Mouse (Mus musculus) layer of hippocampus, adult 11-12 months (tissue): ENCODE results near the gene Fam110a.

Source experiments
- DNase-seq: peaks from one replicate; pipeline ENCODE4 v3.0.0; 2022; ENCODE audit warnings: low spot score

The Fam110a gene

GRCm38 (mm10) chr2:151979470-151980354, at the start of gene Fam110a:
Gene Fam110a, minus strand, starts transcription at chr2:151980219.
- peak; percentile 92 for DNase-seq

DNA sequence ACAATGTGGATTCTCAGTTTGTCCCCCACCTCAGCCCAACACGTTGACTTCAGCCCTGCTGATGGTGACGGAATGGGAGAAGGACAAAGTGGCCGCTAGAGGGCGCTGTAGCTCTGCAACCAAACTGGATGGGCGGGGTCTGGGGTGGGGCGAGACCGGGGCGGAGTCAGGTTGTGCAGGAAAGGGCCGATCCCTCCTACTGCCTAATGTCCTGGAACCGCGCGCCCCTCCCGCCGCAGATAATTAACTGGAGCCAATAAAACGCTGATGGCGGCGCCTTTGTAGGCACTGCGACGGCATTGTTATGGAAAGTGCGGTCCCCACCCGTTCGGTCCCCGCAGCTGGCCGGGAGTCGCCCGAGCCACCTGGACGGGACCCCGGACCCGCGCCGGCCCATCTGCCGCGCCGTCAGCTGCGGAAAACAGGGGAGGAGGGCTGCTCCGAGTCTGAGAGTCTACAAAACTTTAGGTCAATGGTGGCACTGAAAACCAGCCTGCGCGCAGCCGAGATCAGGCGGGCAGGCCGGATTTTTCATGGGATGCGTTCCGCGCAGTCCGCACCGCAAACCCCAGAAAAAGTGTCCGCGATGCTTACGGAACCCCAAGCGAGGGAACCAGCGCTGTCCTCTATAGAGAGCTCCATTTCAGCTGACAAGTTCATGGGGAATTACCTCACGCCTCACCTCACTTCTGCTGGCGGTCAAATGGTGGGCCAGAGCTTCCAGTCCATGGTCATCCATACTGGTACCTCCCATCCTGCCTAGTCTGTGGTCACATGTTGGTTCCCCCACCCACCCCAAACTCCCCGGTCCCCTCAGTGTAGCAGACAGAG, 49.4 kb upstream of the Fam110a start:
- DNase-seq: peak; percentile 87

DNA sequence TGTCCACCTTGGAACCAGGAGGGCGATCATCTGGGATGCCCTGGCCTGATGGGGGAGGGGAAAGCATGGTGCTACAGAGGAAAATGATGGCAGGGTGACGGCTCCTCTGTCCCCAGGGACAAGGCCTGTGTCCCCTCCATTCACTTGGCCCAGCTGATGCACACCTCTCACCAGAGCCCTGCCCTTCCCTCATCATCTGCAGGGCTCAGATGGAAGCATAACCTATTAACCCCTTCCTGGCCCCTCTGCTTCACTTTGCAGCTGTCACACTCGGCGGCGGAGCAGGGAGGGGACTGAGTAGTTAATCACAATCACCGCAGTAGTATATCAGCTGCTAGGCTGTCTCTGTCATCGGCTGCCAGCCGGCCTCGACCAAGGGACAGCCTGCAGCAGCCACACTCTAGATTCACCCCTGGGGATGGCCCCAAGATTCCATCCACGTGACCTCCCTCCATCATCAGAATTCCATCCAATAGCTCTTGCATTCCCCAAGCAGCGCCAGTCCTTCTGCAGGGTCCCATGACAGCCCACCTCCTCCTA, 44.9 kb upstream of the Fam110a start:
- DNase-seq: no peak

DNA sequence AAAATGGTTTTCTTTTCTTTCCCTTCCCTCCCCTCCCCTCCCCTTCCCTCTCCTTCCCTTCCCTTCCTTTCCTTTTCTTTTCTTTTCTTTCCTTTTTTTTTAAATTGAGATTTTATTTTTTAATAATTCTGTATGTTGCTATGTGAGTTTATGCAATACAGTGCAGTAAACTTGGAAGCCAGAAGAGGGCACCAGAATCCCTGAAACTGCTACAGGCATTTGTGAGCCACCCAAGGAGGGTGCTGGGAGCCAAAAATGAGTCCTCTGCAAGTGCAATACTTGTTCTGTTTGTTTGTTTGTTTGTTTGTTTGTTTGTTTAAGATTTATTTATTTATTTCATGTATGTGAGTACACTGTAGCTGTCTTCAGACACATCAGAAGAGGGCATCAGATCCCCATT, 42.0 kb upstream of the Fam110a start:
- DNase-seq: no peak

DNA sequence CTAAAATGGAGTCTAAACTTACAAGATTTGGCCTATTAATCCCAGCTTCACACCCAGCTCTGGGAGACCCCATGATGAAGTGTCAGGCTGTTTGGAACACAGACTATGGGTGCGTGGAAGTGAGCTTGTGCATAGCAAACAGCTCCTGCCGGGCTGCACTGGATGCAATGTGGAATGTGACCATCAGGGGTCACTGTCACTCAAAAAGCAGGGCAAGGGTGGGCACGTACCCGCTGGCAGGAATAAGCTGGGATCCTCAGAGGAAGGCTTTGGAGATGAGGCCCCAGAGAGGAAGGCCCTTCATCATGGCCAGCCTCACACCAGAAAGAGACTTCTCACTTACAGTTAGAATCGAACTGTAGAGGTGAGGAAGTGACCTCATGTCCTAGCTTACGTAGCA, 40.2 kb upstream of the Fam110a start:
- DNase-seq: peak; percentile 47

GRCm38 (mm10) chr2:152016666-152017065, 36.6 kb upstream of the Fam110a start:
- no peak for DNase-seq

DNA sequence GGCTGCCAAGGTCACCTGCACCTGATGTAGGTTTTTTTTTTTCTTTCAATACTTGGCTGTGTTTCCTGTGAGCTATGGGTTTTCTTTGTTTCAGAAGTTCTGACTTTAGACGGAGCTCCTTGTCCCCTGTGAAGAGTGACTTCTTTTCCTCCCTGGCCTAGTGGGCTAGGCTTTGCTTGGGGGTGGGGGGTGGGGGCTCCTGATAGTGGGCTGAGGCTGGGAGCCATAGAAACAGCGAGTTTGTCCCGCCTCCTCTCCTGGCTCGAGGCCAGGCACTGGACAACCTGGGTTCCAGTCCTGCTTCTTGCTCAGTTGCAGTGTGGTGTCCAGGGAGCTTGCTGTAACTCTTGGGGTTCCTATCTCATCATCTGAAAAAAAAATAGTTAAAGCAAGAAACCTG, 36.0 kb upstream of the Fam110a start:
- DNase-seq: no peak

- no peak for DNase-seq
These were observed 32.7 kb upstream of the Fam110a start for GRCm38 (mm10) chr2:152012701-152013100.

GRCm38 (mm10) chr2:152012222-152012621, 32.2 kb upstream of the Fam110a start:
- DNase-seq: no peak

GRCm38 (mm10) chr2:152011724-152012123, 31.7 kb upstream of the Fam110a start:
- no peak for DNase-seq

- DNase-seq: no peak
These were observed 30.6 kb upstream of the Fam110a start for GRCm38 (mm10) chr2:152010661-152011060.

DNA sequence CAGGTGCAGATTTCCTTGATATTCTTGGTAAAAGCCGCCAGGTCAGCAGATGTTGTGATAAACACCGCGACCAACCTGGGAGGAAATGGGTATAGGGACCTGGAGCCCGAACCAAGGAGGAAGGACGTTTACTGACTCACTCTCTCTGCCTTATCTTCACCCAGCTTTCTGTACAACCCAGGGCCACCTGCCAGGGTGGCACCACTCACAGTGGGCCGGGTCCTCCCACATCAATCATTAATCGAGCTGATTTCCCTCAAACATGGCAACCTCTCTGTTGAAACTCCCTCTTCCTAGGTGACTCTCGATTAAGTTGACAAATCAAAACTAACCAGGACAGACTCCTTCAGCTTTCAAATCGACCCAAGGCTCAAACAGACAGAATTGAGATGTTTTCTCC, 30.2 kb upstream of the Fam110a start:
- no peak for DNase-seq

DNA sequence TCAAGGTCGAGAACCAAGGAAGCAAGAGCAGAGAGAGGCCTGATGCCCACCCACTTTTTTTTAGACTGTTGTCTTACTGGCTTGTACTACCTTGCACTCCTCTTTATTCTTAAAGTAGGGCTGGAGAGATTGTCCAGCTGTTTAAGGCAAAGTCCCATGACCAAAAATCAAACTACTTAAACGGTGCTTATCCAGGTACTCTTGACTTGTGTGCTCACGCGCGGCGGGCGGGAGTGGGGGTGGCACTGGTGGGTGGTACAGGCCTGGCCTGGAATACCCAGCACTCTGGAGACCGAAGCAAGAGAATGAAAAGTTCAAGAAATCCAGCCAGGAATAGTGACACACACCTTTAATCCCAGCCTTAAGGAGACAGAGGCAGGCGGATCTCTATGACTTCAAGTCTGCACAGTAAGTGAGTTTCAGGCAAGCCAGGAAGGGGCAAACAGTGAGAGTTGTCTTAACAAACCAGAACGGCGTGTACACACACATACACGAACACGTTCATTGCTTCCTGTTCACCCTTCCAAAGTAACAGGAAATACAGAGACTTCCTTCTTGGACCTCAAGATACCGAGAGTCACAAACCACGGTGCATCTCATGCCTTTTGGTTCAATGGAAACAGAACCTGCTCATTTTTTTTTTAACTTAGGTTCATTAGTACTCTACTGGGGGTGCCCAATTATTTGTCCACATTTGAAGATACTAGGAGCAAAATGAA, 29.2 kb upstream of the Fam110a start:
- DNase-seq: no peak

GRCm38 (mm10) chr2:152007783-152008182, 27.8 kb upstream of the Fam110a start:
- DNase-seq: peak; percentile 41

GRCm38 (mm10) chr2:152002529-152002928, 22.5 kb upstream of the Fam110a start:
- DNase-seq: no peak

DNA sequence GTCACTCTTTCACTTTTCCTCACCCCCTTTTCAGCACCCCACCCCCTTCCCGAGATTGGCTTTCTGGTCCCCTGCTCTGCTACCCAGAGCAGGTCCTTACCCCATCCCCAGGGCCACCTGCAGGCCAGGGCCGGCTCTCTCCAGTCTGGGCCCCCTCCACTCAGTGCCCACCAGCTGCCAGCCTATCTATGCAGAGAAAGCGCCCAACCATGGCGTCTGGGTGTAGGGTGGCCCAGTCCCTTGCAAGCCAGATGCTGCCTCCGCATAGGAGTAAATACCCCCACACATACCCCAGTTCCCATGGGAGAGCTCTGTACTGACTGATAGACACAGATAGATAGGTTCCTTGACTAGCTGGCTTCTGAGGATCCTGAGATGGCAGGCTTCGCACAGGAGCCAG, 20.7 kb upstream of the Fam110a start:
- no peak for DNase-seq

GRCm38 (mm10) chr2:152000291-152000679, 20.3 kb upstream of the Fam110a start:
- DNase-seq: no peak

DNA sequence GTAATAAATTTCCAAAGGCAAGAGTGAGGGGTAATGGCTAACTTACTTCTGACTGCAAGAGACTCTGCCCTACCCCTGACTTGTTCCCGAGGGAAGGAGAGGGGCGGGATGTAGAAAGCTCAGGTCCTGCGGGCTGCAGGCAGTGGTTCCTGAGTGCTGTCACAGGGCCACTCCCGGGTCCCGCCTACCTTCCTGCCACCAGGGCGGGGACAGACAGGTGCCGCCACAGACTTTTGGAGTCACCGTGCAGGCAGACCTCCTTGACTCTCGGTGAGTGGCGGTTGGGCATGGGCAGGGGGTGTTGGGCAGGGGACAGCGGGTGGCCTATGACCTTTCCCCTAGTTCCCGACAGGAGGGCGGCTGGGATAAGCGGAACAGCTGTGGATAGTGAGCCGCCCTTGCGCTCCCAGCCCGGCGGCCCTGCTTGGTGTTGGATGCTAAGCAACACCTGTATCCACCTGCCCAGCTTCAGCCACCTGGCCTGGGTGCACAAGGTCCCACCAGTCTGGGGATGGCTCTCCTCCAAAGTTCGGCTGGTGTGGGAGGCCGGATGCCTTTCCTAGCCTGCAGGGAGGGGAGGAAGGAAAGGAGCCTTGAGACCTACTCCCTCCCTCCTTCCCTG, 19.8 kb upstream of the Fam110a start:
- no peak for DNase-seq

- DNase-seq: no peak
These were observed 18.9 kb upstream of the Fam110a start for GRCm38 (mm10) chr2:151998932-151999331.

- DNase-seq: no peak
These were observed 18.5 kb upstream of the Fam110a start for GRCm38 (mm10) chr2:151998505-151998899.

DNA sequence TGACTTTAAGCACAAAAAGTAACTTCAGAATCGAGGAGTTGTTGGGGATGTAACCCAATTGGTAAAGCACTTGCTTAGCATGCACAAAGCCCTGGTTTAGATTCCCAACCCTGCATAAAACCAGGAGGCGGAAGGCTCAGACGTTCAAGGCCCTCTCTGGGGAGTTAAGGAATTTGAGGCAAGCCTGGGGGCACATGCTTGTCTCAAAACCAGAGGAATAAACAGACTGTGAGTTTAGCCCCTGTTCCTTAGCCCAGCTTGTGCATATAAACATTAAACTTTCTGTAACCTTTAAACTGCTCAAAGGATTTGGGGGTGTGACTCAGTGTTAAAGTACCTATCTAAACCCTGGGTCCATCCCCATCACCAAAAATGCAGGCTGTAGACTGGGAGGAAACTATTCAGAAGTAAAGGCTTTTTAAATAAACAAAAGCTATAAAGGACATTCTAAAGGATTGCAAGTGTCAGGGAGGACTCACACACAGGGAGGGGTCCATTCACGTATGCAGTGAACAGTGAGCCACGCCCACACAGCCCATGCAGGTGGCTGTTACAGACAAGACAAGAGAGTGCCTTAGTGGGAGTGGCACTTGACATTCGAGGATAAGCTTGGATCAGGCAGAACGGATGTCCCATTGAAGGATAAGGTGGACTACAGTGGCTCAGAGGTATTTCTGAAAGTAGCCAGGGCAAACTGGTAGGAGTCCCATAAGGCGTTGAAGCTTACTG, 17.9 kb upstream of the Fam110a start:
- DNase-seq: no peak
